In genomic region chr5:98380360-98380759, GRCm38 (mm10) we compare ENCODE assay signal across 19 mouse cellular contexts. TPM values are rescaled to one million over a fixed set of nuclear protein-coding genes. Genes with fewer than 3 reads are reported as not detected.
A peak's percentile ranks its signal among the peaks of the same experiment; 100 is the strongest.
DNase-seq lines count a peak whose midpoint lies in the region; ATAC-seq lines count a peak whose summit lies in the region.
"Had no signal": no experiment of that assay in that cellular context is flagged by ENCODE, and none has a peak within 500 bp of the region (broad histone marks: within the 10 kb centered on the region; RNA-seq: fewer than 3 reads in every experiment).

No protein-coding gene starts in this region.

- H3K27ac ChIP-seq in midbrain, embryonic 12.5 days (replicated peaks) = no peak overlapping the region
- H3K27ac ChIP-seq in midbrain, embryonic 13.5 days = no peak overlapping the region
- no peak overlapping the region for H3K27ac ChIP-seq in neural tube, embryonic 11.5 days (ENCODE audit: low read depth, low read length)

- no peak overlapping the region for H3K9ac ChIP-seq in midbrain, embryonic 12.5 days (replicated peaks)
- no peak overlapping the region for H3K9ac ChIP-seq in midbrain, embryonic 13.5 days (replicated peaks)
- H3K9ac ChIP-seq in neural tube, embryonic 11.5 days (ENCODE audit: low read length) = no peak overlapping the region

- no peak overlapping the region for H3K4me3 ChIP-seq in midbrain, embryonic 12.5 days
- no peak overlapping the region for H3K4me3 ChIP-seq in midbrain, embryonic 13.5 days (replicated peaks)
- no peak overlapping the region for H3K4me3 ChIP-seq in neural tube, embryonic 11.5 days (ENCODE audit: low read depth, low read length)

- WGBS in midbrain, embryonic 12.5 days = 59% methylated on average over 4 of the region's 4 CpGs
- 45% methylated on average over 4 of the region's 4 CpGs for WGBS in midbrain, embryonic 13.5 days
- WGBS in neural tube, embryonic 11.5 days = 68% methylated on average over 4 of the region's 4 CpGs

- H3K9me3 ChIP-seq in midbrain, embryonic 12.5 days = no peaks in the 10 kb centered on the region
- H3K9me3 ChIP-seq in midbrain, embryonic 13.5 days = no peaks in the 10 kb centered on the region
- no peaks in the 10 kb centered on the region for H3K9me3 ChIP-seq in neural tube, embryonic 11.5 days (ENCODE audit: control insufficient read depth, low read length)

- H3K36me3 ChIP-seq in midbrain, embryonic 12.5 days = no peaks in the 10 kb centered on the region
- no peaks in the 10 kb centered on the region for H3K36me3 ChIP-seq in midbrain, embryonic 13.5 days
- H3K36me3 ChIP-seq in neural tube, embryonic 11.5 days (ENCODE audit: control insufficient read depth, insufficient read depth, low read length) = no peaks in the 10 kb centered on the region
- H3K36me3 ChIP-seq: G1E had no signal

- peak; percentile 68; the same call in 1 of the 2 replicates for ATAC-seq in midbrain, embryonic 12.5 days (ENCODE audit: low FRiP score, low read depth)
- no peak for ATAC-seq in midbrain, embryonic 13.5 days
- peak; percentile 65; the same call in 1 of the 2 replicates for ATAC-seq in neural tube, embryonic 11.5 days (ENCODE audit: insufficient read depth, low FRiP score, low TSS enrichment)
- ATAC-seq: activated CD4-positive, CD25-positive, alpha-beta regulatory T cell, adult 4 months; CD4-positive, CD25-positive, alpha-beta regulatory T cell, adult 4 months; Patski had no signal

- DNase-seq in neural tube, embryonic 11.5 days (ENCODE audit: low spot score) = no peak
- no peak for DNase-seq in neural tube, embryonic 10.5 days (ENCODE audit: extremely low spot score, low spot score)
- DNase-seq: adrenal gland, adult 2 months; adrenal gland, adult 8-10 months; adrenal gland, postnatal 10 days; adrenal gland, postnatal 14 days; adrenal gland, postnatal 25 days; adrenal gland, postnatal 36 days; B cell, adult 2 months; cerebellum, adult 11 months; cerebellum, adult 11-12 months; cerebellum, adult 18-20 months had no signal

- no peaks in the 10 kb centered on the region for H3K27me3 ChIP-seq in midbrain, embryonic 12.5 days
- H3K27me3 ChIP-seq in midbrain, embryonic 13.5 days = no peaks in the 10 kb centered on the region
- H3K27me3 ChIP-seq in neural tube, embryonic 11.5 days (ENCODE audit: control insufficient read depth, insufficient read depth, low read length) = no peaks in the 10 kb centered on the region
- H3K27me3 ChIP-seq: CH12.LX, Patski had no signal

- peaks cover 7% of the 10 kb centered on the region; the same call in 1 of the 2 replicates for H3K4me1 ChIP-seq in midbrain, embryonic 12.5 days
- H3K4me1 ChIP-seq in midbrain, embryonic 13.5 days (replicated peaks) = 0 out of 2 replicates have a peak, but pooled peaks cover 2% of the 10 kb centered on the region
- no peaks in the 10 kb centered on the region; the same call in 1 of the 2 replicates for H3K4me1 ChIP-seq in neural tube, embryonic 11.5 days (ENCODE audit: control insufficient read depth, insufficient read depth, low read length)

- no peak overlapping the region for H3K4me2 ChIP-seq in midbrain, embryonic 12.5 days (replicated peaks)
- H3K4me2 ChIP-seq in midbrain, embryonic 13.5 days (replicated peaks) = no peak overlapping the region
- no peak overlapping the region for H3K4me2 ChIP-seq in neural tube, embryonic 11.5 days (ENCODE audit: low read depth)

RNA-seq across cellular contexts. Expression of gene Cfap299, which starts 51.3 kb away (rescaled TPM):
- polyA plus RNA-seq in midbrain, embryonic 12.5 days (2016; fragmentation: Nextera tagmentation; extraction: Ambion mirVana) = 0.71 and 0.73 TPM in 2 replicates
- 0.55 and 0.73 TPM in 2 replicates for polyA plus RNA-seq in midbrain, embryonic 13.5 days (2015; fragmentation: Nextera tagmentation; extraction: Ambion mirVana)
- polyA plus RNA-seq in neural tube, embryonic 11.5 days (2014; fragmentation: Nextera tagmentation; extraction: Ambion mirVana) = 0.39 TPM in 1 of 2 replicates, not detected in the other
- polyA plus RNA-seq: activated CD4-positive, CD25-positive, alpha-beta regulatory T cell, adult 4 months; adrenal gland, adult 2 months; CD4-positive, CD25-positive, alpha-beta regulatory T cell, adult 4 months; G1E had no signal
